Mouse (Mus musculus) heart, postnatal 0 days (tissue): ENCODE results near the gene A630023A22Rik. TPM values are rescaled to one million over a fixed set of nuclear protein-coding genes. Genes with fewer than 3 reads are reported as not detected.

ENCODE experiments used
- ATAC-seq: fragments of 200-750 bp; cut with Nextera tagmentation; 2 replicates; pipeline ENCODE4 v1.8.0; 2017; ENCODE audit warnings: low read depth, moderate number of reproducible peaks, moderate library complexity; ENCODE audit not compliant: insufficient read depth
- DNase-seq: peaks from one replicate; pipeline ENCODE4 v3.0.0-alpha.2; 2016; ENCODE audit warnings: low spot score
- H3K27ac ChIP-seq: fragments of 300-500 bp; sonication (generic); 2 replicates; pipeline ENCODE4 v1.5.1; 2014; ENCODE audit warnings: low read depth, mild to moderate bottlenecking
- H3K27me3 ChIP-seq: fragments of 300-500 bp; sonication (generic); 2 replicates; pipeline ENCODE4 v1.6.1; 2014; ENCODE audit warnings: low read length, mixed read lengths; ENCODE audit not compliant: control insufficient read depth, insufficient read depth
- H3K36me3 ChIP-seq: fragments of 300-500 bp; sonication (generic); replicated peaks from 2 replicates; pipeline ENCODE4 v1.6.1; 2014; ENCODE audit warnings: low read length, mixed read lengths; ENCODE audit not compliant: control insufficient read depth, insufficient read depth
- H3K4me1 ChIP-seq: fragments of 300-500 bp; sonication (generic); 2 replicates; pipeline ENCODE4 v1.6.1; 2014; ENCODE audit warnings: antibody characterized with exemption; ENCODE audit not compliant: control insufficient read depth, insufficient read depth
- H3K4me2 ChIP-seq: fragments of 300-500 bp; sonication (generic); 2 replicates; pipeline ENCODE4 v1.6.1; 2014; ENCODE audit warnings: low read depth, mild to moderate bottlenecking, low read length, moderate library complexity
- H3K4me3 ChIP-seq: fragments of 300-500 bp; sonication (generic); 2 replicates; pipeline ENCODE4 v1.5.1; 2014; ENCODE audit warnings: low read depth, low read length
- H3K9ac ChIP-seq: fragments of 300-500 bp; sonication (generic); replicated peaks from 2 replicates; pipeline ENCODE4 v1.6.1; 2014; ENCODE audit warnings: low read depth, low read length, mixed read lengths
- H3K9me3 ChIP-seq: fragments of 300-500 bp; sonication (generic); replicated peaks from 2 replicates; pipeline ENCODE4 v1.6.1; 2016; ENCODE audit warnings: low read length; ENCODE audit not compliant: control insufficient read depth
- CTCF ChIP-seq: IDR thresholded peaks from 2 replicates; pipeline ENCODE4 v1.5.1; 2016; ENCODE audit warnings: antibody characterized with exemption, control low read depth, low read depth
- EP300 ChIP-seq: IDR thresholded peaks from 2 replicates; pipeline ENCODE4 v1.6.1; 2016; ENCODE audit warnings: antibody characterized with exemption, low read depth
- WGBS: fragments of 180-500 bp; shearing (Covaris S2); extraction: QIAGEN DNeasy Blood & Tissue Kit; methylation state at CpG from one replicate; pipeline ENCODE4 v1.1.7; 2014; 5-methylcytosine and 5-hydroxymethylcytosine counted together
- polyA plus RNA-seq: library from polyadenylated mRNA; unstranded; fragments of >200 nt; fragmentation: Nextera tagmentation; extraction: Ambion mirVana; gene quantifications from 2 replicates; pipeline ENCODE4 v1.2.1, GENCODE M21; 2015
- total RNA-seq: library from RNA; depleted of rRNA; stranded (reverse); fragments of >200 nt; gene quantifications from 2 replicates; pipeline ENCODE4 v1.2.3, GENCODE M21; 2014; ENCODE audit warnings: low replicate concordance; rRNA removed

A630023A22Rik gene
- total and polyA plus RNA-seq, 2 experiments from 2014 or later: not detected

GRCm38 (mm10) chr14:34002358-34002757 lies 100.2 kb downstream of the A630023A22Rik start:
- no peak for TF ChIP-seq CTCF
- 69% methylated on average over 5 of the region's 5 CpGs for WGBS
- Histone ChIP-seq H3K27ac (no peak overlapping the region), H3K9ac (no peak overlapping the region), H3K4me3 (no peak overlapping the region), H3K9me3 (no peaks in the 10 kb centered on the region), H3K4me2 (no peak overlapping the region), H3K4me1 (no peaks in the 10 kb centered on the region), H3K27me3 (no peaks in the 10 kb centered on the region), H3K36me3 (no peaks in the 10 kb centered on the region)
- DNase-seq (no peak), ATAC-seq (no peak)

GRCm38 (mm10) chr14:34001445-34001844 lies 101.1 kb downstream of the A630023A22Rik start:
- no peak for DNase-seq
- no peaks in the 10 kb centered on the region for H3K4me1 ChIP-seq
- H3K9me3 ChIP-seq: no peaks in the 10 kb centered on the region
- no peaks in the 10 kb centered on the region for H3K27me3 ChIP-seq
- H3K4me2 ChIP-seq: no peak overlapping the region
- no peak overlapping the region for H3K4me3 ChIP-seq
- H3K36me3 ChIP-seq: no peaks in the 10 kb centered on the region
- no peak overlapping the region for H3K27ac ChIP-seq
- ATAC-seq: no peak
- TF ChIP-seq CTCF (no peak), EP300 (no peak)
- no peak overlapping the region for H3K9ac ChIP-seq

Other genes with a start within 250 kb of the A630023A22Rik start
- gene Gdf10, start 179.2 kb downstream of the A630023A22Rik start, total RNA-seq: 1.1 and 2.2 TPM in 2 replicates
- 1.6 and 2.3 TPM in 2 replicates for gene Gdf10, start 179.2 kb downstream of the A630023A22Rik start, polyA plus RNA-seq
- gene Gdf2, start 161.7 kb downstream of the A630023A22Rik start, total RNA-seq: 0.12 and 3.0 TPM in 2 replicates
- 0.25 and 0.27 TPM in 2 replicates for gene Gdf2, start 161.7 kb downstream of the A630023A22Rik start, polyA plus RNA-seq
- not detected in 2 replicates for gene Rbp3, start 148.8 kb downstream of the A630023A22Rik start, total RNA-seq
- not detected in 2 replicates for gene Rbp3, start 148.8 kb downstream of the A630023A22Rik start, polyA plus RNA-seq
- gene Zfp488, start 124.0 kb downstream of the A630023A22Rik start, total RNA-seq: not detected in 2 replicates
- gene Zfp488, start 124.0 kb downstream of the A630023A22Rik start, polyA plus RNA-seq: not detected in 2 replicates
- not detected in 2 replicates for gene Gm30083, start 87.6 kb downstream of the A630023A22Rik start, total RNA-seq
- gene Gm30083, start 87.6 kb downstream of the A630023A22Rik start, polyA plus RNA-seq: not detected in 2 replicates
- gene Gm5460, start 86.0 kb downstream of the A630023A22Rik start, total RNA-seq: not detected in 2 replicates
- 0.04 and 0.05 TPM in 2 replicates for gene Gm5460, start 86.0 kb downstream of the A630023A22Rik start, polyA plus RNA-seq
- gene Antxrl, start 50.0 kb downstream of the A630023A22Rik start, total RNA-seq: not detected in 2 replicates
- gene Antxrl, start 50.0 kb downstream of the A630023A22Rik start, polyA plus RNA-seq: not detected in 2 replicates
- gene Anxa8, start 16.8 kb downstream of the A630023A22Rik start, total RNA-seq: 4.8 and 5.5 TPM in 2 replicates
- gene Anxa8, start 16.8 kb downstream of the A630023A22Rik start, polyA plus RNA-seq: 1.7 and 2.3 TPM in 2 replicates
- not detected in 2 replicates for gene Npy4r, start 49.7 kb upstream of the A630023A22Rik start, total RNA-seq
- 0.04 and 0.08 TPM in 2 replicates for gene Npy4r, start 49.7 kb upstream of the A630023A22Rik start, polyA plus RNA-seq
- gene Gprin2, start 98.9 kb upstream of the A630023A22Rik start, total RNA-seq: 0.31 and 0.53 TPM in 2 replicates
- gene Gprin2, start 98.9 kb upstream of the A630023A22Rik start, polyA plus RNA-seq: 0.11 and 0.18 TPM in 2 replicates
- gene Syt15, start 116.8 kb upstream of the A630023A22Rik start, total RNA-seq: 0.89 and 1.0 TPM in 2 replicates
- 0.31 and 0.65 TPM in 2 replicates for gene Syt15, start 116.8 kb upstream of the A630023A22Rik start, polyA plus RNA-seq
- 0.35 and 2.9 TPM in 2 replicates for gene Shld2, start 207.7 kb upstream of the A630023A22Rik start, total RNA-seq
- gene Shld2, start 207.7 kb upstream of the A630023A22Rik start, polyA plus RNA-seq: 9.6 and 10.9 TPM in 2 replicates
- gene Glud1, start 208.0 kb upstream of the A630023A22Rik start, total RNA-seq: 55.9 and 70.0 TPM in 2 replicates
- 57.0 and 58.3 TPM in 2 replicates for gene Glud1, start 208.0 kb upstream of the A630023A22Rik start, polyA plus RNA-seq